Mouse (Mus musculus) G1E-ER4 (cell line): Measurements from ENCODE around the gene Tas1r2. TPM values are rescaled to one million over a fixed set of nuclear protein-coding genes. Genes with fewer than 3 reads are reported as not detected.

Experiments used
- GATA1 ChIP-seq: IDR thresholded peaks from one replicate; pipeline ENCODE4 v1.8.0; 2012; ENCODE audit warnings: low read length, inconsistent platforms
- polyA plus RNA-seq: library from polyadenylated mRNA; stranded (reverse); fragments of >175 nt; gene quantifications from 2 replicates; pipeline ENCODE4 v1.2.3, GENCODE M21; 2012

Gene Tas1r2
- polyA plus RNA-seq, 1 experiment: not detected

GRCm38 (mm10) chr4:139718978-139719377 is 65.6 kb downstream of the Tas1r2 start:
- no peak for TF ChIP-seq GATA1

Other genes with a start within 250 kb of the Tas1r2 start
- 0.09 and 0.12 TPM in 2 replicates for gene Iffo2, start 123.0 kb upstream of the Tas1r2 start, polyA plus RNA-seq
- 0.03 TPM in 1 of 2 replicates, not detected in the other for gene Gm21969, start 50.4 kb upstream of the Tas1r2 start, polyA plus RNA-seq
- 29.6 and 30.4 TPM in 2 replicates for gene Aldh4a1, start 30.7 kb upstream of the Tas1r2 start, polyA plus RNA-seq
- not detected in 2 replicates for gene Pax7, start 180.0 kb downstream of the Tas1r2 start, polyA plus RNA-seq